Mouse (Mus musculus): ENCODE results near the gene Fam133b.

Fam133b gene

DNA sequence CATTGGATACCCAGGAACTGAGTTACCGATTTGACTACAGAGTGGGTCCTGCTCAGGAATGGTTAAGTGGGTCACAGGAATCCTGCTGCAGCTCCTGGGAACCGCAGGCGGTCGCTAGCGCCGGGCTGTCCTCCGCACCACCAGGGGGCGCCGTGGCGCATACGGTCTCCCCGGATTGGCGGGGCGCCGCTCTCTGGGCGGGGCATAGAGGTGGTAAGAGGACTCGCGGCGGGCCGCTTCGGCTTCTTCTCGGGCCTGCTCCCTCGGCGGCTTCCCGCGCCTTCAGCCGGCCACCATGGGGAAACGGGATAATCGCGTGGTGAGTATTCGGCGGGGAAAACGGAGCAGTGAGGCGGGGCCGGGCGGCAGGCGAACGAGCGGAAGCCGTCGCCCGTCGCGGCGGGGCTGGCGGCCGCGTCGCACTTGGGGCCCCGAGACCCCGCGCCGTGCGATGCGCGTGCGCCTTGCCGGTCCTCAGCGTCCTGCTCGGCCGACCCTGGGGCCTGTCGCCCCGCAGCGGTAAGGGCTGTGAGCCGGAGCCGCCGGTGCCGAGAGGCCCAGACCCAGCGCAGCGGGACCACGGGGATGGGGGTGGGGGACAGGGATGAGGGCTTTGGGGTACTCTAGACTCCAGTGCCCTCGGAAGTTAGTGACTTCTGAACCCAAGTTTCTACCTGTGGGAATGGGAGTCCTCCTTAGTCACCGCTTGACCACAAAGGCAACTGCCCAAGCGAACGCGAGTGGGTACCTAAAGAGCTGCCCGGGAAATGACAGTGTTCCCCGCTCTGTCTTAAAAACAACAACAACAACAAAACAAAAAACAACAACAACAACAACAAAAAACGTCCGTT lies at the start of gene Fam133b:
Fam133b (plus strand) TSS at position 205 of the 851 bp plus-strand sequence.
- DNase-seq (ENCODE audit: low spot score in 2 of 2): peak; percentile 98 to 99

DNA sequence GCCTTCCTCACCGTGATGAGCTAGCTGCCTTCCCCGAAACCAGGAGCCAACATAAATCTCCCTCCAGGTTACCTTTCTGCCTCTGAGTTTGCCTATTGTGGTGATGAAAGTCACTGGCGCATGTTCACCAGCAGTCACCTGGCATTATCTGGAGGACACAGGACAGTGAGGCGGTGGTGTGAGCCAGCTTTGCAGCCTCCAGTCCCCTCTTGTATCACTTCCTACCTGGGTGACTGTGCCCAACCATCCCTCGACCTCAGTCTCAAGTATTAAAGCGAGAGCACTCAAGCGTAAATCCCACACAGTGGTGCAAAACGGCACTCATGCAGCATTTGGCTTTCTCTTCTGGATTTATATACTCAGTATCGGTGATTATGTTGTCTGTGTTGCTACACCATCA lies 49.7 kb upstream of the Fam133b start:
- DNase-seq (ENCODE audit: low spot score in 2 of 2): no peak

DNA sequence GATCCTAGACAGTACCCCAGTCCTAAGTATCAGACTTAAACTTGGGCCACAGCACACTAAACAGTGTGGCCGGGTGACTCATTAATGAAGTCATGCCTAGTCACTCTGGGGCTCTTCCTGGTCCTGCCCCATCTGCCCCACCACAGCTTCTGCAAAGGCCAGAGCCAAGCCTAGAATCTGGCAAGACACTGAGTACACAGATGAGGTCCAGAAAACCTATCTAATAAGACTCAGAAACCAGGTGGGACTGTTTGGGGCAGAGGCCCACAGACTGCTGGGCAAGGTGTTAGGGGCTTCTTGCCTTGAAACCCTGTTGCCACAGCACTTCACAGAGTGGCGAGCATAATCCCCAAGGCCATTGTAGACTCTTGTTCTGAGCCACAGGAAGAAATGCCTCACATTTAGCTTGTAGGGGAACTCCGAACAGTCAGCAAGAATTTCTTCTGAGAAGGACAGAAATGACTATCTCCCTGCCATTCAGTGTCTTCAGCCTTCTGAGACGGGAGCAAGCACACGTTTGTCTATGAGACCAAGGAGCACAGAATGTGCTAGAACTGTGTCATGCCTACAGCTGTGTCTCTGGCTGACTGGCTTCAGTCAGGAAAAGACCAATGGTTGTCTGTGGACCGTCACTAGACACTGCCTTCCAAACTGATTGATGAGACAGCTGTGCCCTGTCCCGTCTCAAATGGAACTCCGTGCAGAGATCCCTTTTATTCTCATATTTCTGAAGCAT lies 49.0 kb upstream of the Fam133b start:
- no peak for DNase-seq (ENCODE audit: low spot score in 2 of 2)

DNA sequence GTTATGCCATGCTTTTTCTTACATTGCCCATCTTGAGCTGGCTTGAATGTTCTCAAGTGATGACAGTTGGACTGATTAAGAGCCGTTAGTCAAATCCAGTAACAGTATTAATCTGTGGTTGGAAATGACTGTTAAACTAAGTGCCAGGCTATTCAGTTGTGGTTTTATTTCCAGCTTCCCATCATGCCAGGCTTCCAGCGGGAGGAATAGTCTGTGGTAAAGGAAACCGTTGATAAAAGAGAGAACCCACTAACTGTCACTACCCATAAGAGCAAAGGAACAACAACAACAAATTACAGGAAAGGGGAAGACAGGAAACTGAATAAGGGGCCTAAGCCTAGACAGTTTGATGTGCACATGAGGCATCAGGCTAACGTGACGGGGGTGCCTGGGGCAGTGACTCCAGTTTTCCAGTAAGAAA lies 46.1 kb upstream of the Fam133b start:
- no peak for DNase-seq (ENCODE audit: low spot score in 2 of 2)

DNA sequence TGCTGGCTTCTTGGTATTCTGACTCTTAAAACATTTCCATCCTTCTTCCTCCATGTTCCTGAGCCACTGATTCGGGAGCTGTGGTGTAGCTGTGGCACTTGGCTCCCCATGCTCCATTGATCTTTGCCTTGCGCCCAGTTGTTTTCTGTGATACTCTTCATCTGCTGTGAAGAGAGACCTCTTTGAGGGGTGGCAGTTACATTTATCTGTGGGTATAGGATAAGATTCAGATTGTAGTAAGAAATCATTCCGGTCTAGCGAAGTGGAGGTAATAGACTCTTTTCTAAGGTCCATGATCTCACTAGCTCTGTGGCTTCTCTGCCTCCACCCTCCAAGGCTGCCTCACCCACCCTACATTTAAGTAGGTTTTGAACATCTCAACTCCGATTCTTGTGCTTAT lies 43.3 kb upstream of the Fam133b start:
- no peak for DNase-seq (ENCODE audit: low spot score in 2 of 2)

DNA sequence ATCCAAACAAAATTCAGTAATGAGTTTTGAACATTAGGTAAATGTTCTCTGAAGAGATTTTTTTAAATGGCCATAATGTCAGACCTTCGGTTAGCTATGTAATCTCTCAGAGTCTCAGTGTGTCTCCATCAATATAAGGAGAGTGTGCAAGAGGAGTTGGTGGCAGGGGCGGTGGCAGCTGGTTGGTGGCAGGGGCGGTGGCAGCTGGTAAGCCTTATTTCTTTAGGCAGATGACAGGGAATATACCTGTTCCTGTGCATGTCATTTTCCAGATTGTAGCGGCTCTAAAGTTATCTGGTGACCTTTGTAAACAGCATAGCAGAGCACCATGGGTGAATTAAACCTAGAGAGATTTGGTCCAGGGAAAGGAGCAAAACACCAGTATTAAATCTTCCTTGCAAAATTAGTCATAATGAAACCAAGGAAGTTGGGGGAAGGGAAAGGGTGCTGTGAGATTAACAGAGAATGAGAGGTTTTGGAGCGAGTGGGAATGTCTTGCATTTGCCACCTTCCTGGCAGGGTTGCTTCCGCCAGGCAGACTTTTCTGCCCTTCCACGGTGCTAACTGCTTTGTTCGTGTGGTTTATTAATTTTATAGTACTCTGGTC lies 42.6 kb upstream of the Fam133b start:
- DNase-seq (ENCODE audit: low spot score in 2 of 2): no peak

DNA sequence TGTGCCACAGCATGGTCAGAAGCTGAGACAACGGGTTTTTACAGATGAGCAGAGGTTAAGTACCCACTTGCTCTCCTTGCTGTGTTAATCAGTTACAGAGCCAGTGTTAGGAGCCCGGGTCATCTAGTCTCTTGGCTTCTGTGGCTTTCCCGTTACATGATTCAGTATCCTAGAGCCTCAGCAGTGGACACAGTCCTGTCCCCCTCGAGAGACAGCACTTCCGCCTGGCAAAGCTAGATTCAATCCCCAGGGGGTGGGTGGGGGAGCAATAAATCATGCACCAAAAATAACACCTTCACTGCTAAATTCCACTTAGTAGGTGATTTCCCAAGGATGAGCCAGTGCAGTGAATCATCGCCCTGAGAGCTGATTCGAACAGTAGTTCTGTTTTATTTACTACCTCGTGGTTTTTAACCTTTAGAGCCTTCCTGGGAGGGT lies 42.0 kb upstream of the Fam133b start:
- DNase-seq (ENCODE audit: low spot score in 2 of 2): no peak

DNA sequence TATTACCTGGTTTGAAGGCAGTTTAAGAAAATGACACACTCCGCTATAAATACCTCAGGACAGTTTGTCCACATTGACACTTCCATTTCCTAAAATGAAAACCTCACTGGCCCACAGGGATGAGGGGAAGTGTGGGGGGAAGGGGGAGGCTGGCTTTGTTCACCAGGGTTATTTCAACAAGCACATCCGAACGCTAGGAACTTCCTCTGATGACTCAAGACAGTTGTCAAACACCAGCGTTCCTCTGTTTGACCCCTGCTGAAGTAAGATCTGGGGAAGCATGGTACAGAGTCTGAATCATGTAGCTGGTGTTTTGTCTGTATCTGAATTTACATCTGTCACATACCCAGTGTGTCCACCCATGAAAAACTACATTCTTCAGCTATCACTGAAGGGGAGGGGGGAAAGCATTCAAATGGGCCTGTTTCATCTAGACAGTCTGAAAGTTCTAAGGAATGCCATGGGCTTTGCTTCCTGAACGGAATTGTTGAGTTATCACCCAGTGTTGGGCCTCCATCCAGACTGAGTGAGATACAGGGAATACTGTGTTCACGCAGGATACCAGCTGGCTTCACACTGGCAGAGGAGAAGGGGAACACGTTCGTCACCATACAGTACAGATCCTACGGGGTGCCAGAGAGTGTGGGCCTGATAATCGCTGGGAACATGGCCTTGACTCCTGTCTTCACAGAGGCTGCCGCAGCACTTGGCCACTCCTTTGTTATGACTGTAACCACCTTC lies 40.9 kb upstream of the Fam133b start:
- DNase-seq (ENCODE audit: low spot score in 2 of 2): peak in 1 of 2 experiments; percentile 45

DNA sequence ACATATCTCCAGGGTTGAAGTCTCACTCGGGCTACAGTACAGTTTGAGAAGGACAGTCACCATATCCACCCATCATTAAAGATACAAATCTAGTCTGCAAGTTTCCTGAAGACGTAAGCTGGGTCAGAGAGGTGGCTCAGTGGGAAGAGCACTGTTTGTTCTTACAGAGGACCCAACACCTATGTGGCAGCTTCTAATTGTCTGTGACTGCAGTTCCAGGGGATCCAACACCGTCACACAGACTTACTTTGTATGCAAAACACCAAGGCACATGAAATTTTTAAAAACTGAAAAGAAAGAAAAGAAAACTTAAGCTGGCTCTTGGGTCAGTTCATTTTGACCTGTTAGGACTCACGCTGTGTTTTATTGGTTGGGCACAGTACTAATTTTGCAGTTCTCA lies 40.3 kb upstream of the Fam133b start:
- no peak for DNase-seq (ENCODE audit: low spot score in 2 of 2)

DNA sequence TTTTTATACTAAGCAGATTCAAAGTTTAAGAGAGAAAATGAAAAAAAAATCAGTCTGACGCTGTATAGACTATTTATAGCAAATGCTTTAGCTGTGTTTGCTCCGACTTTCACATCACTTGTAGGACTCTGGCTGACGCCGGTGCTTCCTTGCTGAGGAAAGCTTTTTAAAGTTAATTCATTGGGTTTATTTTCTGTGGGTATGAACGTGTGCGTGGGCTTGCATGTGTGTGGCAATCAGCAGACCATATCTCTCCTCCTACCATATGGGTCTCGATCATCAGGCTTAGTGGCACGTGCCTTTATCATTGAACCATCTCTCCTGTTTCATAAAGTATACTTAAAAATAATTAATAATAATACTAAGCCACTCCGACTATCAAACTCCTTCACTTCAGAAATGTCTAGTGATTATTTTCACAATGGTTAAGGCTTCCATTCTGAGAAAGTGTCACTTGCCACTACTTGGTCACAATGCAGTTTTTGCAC lies 39.8 kb upstream of the Fam133b start:
- no peak for DNase-seq (ENCODE audit: low spot score in 2 of 2)

DNA sequence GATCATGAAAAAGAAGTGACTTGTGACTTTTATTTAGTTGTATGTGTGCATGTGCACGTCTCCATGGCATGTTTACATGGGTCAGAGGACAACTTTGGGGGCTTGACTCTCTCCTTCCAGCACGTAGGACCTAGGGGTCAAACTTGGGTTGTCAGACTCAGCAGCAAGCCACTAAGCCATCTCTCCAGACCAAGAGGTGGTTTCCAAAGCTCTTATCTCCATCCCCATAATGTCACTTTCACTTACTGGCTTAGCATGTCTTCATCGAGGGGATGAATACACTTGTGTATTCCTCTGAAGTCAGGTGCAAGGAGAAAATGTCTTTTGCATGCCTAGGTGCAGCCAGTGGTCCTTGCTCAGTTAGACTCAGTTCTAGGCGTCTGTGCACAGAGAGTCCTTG lies 39.2 kb upstream of the Fam133b start:
- DNase-seq (ENCODE audit: low spot score in 2 of 2): no peak

DNA sequence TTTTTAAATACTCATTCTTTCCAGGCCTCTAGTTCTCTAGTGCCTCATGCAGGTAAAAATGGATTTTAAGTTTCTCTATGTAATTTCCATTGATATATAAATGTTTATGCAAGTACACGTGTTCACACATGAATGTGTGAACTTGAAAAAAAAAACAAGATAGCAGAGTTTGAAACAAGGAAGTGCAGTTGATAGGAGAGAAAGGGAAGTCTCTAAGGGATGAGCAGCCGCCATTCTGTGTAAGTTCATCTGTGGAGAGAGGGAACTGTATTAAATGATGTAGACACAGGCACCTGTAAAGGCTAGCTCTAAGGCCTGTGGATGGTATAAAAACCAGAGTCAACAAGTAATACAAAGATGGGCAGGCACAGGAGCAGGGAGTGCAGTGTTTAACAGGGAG lies 38.1 kb upstream of the Fam133b start:
- no peak for DNase-seq (ENCODE audit: low spot score in 2 of 2)

DNA sequence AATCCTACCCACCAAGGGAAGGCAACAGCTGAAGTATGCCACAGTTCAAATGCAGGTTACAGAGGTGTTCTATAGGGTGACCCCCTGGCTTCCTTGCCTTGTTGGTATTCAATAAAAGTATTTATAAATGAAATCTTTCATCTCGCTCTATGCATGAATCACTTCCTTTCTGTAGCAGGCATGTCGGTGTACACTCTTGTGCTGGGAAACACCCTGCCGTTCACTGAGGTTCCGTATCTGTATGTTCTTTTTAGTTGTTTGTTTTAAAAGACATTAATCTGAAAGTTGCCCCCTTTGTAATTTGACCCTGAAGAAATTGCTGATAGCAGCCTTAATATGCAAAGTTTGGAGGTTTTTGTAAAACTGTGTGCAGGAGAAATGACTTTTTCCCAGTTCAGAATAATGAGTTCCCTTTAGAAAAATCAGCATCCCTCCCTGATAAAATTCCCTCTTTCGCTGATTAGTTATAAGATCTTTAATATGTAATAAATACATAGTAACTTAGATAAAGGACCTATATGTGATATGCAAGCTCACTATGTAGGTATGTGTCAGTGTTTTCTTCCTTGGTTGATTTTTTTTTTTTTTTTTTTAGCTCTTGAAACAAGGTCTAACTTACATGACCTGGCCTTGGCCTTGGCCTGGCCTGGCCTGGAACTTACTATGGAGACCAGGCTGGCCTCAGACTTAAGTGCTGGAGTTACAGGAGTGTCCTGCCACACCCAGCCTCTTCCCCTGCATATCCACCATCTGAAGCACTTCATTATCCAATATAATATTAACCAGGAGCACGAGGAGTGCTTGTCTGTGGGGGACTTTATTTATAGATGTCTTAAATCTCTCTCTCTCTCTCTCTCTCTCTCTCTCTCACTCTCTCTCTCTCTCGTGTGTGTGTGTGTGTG lies 34.9 kb upstream of the Fam133b start:
- DNase-seq (ENCODE audit: low spot score in 2 of 2): no peak

DNA sequence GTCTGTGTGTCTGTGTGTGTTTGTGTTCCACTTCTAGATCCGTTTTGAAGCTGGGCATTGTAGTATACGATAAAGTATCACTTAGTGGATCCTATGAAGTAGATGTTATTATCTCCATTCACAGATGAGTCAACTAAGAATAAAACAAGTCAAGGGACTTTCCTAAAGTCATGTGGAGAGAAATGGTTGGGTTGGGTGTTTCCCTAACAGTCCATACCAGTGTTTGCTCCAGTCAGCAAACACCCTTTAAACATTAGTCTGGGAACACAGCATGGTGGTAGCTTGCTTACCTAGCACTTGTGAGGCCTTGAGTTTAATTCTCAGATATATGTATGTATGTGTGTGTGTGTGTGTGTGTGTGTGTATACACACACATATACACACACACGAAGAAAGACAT lies 34.1 kb upstream of the Fam133b start:
- DNase-seq (ENCODE audit: low spot score in 2 of 2): no peak

DNA sequence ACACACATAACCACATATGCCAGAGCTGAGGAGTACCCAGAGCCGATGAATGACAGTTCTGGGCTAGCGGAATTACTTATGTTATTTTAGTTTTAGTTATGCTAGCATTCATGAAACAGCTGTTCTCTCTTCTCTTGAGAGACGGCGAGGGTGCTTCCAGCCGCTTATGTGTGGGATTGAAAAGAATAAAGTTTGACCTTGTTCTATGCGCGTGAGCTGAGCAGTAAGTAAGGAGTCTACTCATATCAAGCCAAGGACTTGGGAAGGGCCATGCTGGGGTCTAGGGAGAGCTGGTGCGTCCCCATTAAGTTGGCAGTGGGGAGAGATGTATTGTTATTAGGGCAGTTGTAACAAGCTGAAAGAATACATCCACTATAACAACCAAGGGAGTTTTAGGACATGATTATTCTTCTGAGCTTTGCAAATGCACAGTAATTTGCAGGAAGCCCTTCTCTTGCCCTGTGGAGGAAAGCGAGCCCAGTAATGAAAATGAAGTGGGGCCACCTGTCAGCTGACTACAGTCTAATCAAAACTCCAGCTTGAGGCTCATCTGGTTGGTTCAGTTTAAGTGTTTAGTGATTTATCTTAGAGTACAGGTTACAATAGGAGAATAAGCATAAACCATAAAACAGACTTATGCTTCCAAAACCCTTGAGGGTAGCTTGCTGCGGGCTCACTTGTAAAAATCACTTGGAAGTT lies 32.4 kb upstream of the Fam133b start:
- DNase-seq (ENCODE audit: low spot score in 2 of 2): no peak

DNA sequence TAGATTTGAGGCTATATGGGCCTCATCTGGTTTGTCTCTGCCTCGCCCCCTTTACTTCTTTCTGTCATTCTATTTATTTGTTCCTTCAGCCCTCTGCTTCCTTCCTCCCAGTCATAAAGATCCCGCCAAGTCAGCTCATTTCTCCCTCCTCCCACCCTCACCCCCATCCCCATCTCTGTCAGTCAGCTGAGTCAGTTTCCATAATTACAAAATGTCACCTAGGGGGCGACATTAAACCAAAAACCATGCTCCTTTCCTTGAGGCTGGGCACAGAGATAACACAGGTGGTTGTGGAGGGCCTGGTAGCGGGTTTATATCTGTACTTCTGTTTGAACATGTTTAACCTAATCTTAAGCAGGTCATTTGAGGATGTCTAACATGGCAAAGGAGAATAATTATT lies 31.0 kb upstream of the Fam133b start:
- DNase-seq (ENCODE audit: low spot score in 2 of 2): no peak

DNA sequence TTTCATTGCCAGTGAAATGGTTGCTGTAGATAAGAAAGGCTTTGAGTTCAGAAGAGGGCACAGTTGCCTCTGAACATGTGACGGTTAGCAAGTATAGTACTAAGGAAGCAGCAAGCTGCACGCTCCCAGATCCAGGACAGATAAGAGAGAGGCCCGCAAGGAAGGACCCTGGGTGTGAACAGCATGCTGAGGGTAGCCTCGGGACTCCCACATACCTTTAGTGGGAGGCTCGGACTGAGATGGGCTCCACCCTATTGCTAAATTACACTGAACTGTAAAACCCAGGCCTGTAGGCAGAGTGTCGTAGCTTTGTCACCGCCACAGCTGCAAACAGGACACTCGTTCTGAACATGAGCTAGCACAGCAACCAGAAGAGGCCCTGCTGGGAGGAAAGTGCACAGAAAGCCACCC lies 28.7 kb upstream of the Fam133b start:
- DNase-seq (ENCODE audit: low spot score in 2 of 2): no peak

DNA sequence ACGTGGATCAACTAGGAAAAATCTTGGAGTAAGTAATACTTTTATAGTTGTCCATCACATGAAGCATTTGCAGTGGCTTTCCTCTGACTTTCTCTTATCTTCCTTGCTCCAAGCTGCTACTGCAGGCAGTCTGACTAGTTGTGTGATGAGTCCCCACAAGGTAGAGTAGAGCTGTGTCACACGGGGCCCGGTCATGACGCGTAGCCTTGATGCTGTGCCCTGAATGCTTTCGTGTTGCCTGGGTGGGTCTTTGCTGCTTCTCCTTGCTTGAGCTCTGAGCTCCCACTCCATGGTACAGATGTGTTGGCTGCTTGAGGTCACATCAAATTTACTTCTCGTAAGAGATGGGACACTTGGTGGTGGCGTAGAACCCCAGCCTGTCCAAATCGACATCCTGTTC lies 28.2 kb upstream of the Fam133b start:
- no peak for DNase-seq (ENCODE audit: low spot score in 2 of 2)

DNA sequence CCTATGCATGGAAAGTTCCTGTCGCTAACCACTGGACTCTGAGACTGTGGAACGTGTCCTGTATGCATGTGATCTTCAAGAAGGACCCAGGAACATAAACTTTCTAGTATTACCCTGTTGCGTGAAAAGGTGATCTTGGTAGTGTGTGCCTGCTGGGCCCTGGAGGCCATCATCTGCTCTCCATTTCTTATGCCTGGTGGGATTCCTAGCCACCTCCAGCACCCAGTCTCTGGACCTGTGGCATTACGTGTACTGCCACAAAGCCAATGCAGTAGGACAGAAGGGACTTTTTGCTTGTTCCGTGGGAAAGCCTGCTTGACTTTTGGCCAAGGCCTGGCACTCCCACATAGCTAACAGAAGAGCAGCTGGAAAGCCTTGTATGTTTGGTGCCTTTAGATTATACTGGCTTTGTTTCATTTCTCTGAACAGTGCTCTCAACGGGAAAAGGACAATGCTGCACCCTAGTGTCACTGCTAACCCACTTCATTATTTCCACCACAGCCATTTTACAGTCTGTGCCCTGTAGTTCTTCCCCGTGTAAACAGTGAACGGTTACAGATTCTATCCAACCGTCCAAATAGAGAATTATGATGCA lies 27.1 kb upstream of the Fam133b start:
- DNase-seq (ENCODE audit: low spot score in 2 of 2): peak in 1 of 2 experiments; percentile 42
